Mouse (Mus musculus) kidney, postnatal 25 days (tissue): ENCODE results near the gene R3hcc1l.

Source experiments
- DNase-seq, 2 experiments: peaks; one replicate each; pipeline ENCODE4 v3.0.0; 2021; ENCODE audit warnings: mixed read lengths in 2 of 2

R3hcc1l gene

DNA sequence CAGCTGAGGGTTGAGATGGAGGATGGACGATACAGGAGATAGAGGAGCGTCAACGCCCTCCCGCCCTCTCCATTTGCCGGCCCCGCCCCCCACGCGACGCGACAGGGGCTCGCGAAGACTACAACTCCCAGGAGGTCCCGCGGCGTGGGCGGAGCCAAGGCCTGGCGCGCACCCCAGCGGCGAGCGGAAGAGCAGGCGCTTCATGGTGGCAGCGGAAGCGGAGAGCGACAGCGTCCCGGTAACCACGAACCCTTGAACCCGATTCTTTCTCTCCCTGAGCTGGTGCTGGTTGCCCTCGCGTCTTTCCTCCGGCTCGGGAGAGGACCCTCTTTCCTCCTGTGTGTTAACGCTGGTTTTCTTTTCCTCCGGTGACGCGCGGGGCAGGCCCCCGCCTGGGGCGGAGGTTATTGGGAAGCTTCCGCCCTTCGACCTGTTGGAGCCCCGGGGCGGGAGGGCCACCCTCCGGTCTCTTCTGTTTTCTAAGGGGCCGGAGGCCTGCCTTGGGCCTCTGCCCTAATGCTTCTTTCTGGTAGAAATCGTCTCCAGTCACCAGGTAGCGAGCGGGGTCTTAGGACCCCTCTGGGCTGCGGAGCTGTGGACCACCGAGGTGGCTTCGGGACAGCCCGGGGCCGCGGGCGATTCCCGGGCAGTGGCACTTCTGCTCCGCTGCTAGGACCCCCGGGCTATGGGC, at the start of gene R3hcc1l:
TSS of gene R3hcc1l (plus strand) at position 140 of the 691 bp plus-strand sequence.
- DNase-seq = peak; percentile 97

DNA sequence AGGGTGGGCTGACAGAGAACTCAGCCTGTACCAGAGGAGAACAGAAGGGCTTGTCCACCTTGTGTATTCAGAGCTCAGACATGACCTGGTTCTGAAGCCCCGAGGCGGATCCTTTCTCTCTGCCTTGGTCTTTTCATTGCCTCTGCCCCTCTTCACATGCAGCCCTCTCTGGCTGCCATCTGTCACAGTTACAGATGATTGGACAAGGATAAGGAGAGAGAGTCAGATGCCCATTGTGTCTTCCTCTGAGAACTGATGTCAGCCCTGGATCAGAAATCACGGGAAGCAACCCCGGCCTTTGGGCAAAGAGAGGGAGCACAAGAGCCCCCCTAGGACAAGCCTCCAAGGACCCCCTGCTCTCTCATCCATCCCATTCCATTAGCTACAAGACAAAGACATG, 47.0 kb upstream of the R3hcc1l start:
- DNase-seq = no peak

DNA sequence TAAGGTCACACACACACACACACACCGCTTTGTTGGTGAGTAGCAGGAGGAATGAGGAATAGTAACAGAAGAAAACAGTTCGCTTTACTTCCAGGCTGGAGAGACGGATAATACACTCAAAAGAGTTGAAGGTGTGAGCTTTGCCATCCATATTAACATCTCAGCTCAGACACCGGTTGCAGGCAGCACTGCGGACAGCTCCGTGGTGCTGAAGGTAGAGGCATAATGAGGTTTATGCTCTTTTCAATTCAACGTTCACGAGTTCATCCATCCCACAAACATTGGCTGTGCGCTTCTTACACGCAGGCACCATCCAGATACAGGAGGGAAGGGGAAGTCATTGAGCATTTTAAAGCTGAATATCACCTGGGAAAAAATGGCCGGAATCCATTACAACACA, 45.7 kb upstream of the R3hcc1l start:
- DNase-seq = peak in 1 of 2 experiments; percentile 14

DNA sequence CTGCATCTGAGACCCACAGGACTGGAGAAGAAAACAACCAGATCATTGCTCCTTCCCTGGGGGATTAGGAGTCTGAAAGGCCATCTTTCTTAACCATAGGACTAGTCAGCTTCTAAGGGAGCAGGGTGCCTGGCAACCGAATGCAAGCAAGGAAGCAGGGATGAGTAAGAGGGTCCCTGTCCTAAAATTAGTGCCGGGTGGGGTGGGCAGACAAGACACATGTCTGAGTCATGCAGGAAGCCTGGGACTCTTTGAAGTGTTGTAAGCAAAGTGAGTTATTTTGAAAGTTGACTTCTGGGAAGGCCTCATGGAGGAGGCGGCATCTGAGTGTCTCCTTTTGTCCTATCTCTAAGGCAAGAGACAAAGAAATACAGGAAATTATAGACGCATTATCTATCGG, 40.8 kb upstream of the R3hcc1l start:
- no peak for DNase-seq

DNA sequence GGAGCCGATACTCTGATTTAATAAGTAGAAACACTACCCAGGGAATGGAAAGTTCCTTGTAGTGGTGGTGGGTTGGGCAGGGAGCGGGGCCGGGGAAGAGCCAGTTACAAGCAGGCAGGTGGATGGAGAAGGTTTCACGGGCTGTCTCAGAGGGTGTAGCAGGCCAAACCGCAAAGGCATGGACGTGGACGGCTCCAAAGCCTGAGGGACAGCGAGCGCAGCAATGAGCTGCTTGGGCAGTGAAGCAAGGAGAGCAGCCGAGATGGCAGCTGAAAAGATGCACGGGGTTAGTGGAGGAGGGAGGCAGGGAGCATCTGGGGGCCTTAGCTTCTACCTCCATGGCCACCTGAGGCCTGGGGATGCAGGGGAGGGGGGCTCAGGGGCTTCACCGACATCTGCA, 40.3 kb upstream of the R3hcc1l start:
- no peak for DNase-seq

DNA sequence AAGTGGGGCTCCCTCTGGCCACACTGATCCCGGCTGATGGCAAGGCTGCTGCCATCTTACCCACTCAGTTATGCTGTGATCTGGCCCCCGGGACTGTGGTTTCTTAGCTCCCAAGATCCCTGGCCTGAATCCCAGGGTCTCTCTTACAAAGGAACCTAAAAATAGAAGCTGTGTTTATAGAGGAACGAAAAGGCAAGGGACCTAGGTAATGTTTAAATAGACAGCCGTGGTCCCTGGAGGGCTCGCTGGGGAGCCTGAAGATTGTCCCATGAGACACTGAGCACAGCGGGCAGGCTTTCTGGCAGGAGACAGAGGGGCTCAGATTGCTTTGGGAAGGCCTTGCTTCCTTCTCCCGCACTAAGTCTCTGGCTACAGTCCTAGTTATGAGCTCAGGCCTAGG, 33.1 kb upstream of the R3hcc1l start:
- DNase-seq = no peak

DNA sequence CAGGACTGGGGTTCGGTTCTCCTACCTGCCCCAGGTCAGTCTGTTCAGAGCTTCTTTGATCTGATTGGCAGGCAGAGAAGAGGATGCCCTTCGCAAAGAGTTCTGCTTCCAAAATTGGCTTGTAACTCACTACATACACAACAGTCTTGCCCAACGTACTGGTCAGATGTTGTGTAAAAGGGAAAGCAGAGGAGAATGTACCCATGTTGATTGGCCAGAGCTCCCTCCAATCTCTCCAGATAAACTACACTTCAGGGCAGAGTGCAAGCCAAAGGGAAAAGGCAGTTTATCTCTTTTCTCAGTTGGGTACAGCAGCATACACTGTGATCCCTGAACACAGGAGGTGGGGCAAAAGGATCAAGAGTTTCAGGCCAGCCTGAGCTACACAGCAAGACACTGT, 31.3 kb upstream of the R3hcc1l start:
- DNase-seq = no peak

DNA sequence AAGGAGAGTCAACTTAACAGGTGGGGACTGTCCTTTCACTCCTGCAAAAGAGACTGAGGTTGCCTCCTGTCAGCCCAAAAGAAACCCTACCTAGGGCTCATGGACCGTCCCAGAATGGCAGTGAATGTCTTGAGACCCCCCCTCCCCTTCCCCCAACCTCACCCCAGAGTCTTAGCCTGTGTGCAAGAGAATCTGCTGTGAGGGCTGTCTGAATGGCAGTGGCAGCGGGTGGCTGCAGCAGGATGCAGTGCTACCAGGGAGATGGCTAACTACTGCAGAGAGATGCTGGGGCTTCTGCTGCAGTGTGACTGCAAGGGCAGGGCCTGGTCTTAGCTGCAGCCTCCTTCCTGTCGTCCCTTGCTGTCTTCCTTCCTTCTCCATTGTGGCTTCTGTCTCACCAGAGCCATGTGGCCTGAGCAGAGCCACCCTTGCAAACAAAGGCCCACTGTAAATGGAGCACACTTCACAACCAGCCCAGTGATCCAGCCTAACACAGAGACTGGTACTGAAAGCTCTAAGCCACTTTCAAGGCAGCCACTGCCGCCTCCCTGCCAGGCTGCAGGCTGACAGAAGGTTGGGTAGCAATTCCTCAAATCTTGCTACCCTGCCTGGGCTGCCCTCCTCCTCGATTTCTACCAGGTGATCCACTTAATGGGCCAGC, 25.2 kb upstream of the R3hcc1l start:
- no peak for DNase-seq

DNA sequence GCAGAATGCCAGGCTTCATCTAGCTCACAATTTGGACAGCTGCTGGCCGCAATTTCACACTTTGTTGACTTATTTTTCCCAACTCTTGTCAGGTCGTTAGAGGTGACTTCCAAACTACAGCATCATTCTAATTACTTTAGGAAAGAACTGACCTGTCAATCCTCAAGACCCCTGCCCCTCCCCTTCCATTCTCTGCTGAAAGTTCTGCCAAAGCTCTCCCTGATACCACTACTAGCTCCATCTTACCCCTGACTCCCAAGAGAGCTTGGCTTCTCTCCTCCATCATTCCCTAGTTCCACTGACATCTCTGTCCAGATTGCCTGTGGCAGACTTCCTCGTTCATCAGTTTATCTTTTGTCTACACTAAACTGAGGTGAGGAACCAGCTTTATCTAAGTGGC, 14.4 kb upstream of the R3hcc1l start:
- no peak for DNase-seq

DNA sequence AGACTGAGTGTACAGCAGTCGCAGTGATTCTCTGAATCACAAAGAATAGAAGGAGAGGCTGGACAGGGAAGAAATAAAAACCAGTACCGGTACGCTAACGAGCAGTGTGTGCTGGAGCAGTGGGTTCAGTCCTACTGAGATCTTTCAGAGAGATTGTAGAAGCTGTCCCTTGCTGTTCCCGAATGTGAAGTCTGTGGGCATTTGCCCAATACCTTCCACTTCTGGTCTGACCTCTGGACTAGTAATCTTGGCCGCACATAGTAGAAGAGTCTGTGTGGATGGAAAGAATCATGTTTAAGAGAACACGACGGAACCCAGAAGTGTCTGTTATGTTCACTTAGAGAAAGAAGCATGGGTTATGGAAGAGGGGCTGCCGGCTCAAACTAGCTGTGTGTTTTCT, 8.9 kb upstream of the R3hcc1l start:
- DNase-seq = no peak

DNA sequence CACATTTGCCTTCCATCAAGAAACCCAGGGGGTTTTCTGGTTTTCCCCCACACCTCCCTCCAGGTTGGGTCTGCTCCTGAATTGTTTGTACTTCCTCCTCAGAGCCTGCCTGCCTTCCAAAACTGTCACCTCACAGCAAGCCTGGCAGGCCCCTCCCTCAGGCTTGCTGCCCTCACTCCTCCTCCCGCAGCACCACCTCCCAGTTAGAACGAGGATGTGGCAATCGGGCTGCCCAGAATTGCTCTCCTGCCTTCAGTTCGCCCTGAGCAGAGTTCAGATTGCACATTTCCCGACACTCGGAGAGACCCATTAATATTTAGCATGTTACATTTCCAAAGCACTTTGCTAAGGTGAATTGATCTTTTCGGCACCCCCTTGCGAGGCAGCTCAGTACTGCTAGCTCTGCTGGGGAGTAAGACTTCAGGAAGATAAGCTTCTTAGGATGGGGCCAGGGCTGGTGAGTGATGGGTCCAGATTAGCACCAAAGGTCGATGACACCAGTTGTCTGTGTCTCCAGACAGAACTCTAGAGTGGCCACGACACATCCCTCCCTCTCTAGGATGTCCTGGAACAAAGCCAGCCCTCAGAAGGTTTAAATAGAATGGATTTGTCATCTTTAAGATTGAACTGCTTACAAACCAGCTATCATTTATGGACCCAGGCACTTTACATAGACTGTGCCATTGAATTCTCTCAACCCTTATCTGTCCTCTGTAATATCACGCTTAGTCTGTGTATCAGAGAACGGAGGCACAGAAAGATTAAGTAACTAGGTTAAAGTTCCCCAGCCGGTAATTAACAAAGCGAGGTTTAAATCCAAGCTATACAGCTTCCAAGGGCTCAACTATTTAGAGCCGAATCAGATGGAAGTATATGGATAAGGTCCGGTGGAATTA, 8.0 kb upstream of the R3hcc1l start:
- peak; percentile 21 to 63 for DNase-seq

DNA sequence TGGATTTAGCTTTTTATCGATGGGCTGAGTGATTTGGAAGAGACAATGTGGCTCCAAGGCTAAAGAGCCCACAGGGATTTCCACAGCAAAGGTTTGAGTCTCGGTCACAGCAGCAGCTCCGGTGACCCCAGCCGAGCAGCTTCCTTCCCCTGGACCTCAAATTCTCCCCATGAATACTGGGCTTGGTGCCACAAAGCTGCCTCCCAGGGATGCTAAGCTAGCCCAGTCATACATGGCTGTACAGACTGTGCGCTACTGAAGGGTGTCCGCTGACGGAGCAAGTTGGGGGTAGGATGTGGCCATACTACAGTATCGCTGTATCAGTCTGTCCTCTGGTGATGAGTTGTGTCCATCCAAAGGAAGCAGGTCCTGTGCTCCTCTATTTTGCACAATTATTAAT, 2.9 kb upstream of the R3hcc1l start:
- DNase-seq = no peak

DNA sequence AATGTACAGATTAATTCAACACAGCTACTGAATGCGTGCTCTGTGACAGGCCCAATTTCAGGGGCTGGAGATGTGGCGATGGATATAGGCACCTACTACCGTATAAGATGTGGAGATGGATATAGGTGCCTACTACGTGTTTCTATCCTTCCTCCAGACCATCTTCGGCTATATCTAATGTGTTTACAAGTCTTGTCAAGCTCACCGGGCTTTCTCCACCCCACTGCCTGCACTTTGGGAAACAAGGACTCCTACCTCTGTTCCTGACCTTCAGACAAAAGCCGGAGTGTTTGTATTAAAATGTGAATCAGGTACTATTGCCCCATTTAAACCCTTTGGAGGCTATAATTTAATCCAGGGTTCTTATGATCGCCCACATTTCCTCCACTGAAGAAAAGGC, 2.4 kb upstream of the R3hcc1l start:
- no peak for DNase-seq

DNA sequence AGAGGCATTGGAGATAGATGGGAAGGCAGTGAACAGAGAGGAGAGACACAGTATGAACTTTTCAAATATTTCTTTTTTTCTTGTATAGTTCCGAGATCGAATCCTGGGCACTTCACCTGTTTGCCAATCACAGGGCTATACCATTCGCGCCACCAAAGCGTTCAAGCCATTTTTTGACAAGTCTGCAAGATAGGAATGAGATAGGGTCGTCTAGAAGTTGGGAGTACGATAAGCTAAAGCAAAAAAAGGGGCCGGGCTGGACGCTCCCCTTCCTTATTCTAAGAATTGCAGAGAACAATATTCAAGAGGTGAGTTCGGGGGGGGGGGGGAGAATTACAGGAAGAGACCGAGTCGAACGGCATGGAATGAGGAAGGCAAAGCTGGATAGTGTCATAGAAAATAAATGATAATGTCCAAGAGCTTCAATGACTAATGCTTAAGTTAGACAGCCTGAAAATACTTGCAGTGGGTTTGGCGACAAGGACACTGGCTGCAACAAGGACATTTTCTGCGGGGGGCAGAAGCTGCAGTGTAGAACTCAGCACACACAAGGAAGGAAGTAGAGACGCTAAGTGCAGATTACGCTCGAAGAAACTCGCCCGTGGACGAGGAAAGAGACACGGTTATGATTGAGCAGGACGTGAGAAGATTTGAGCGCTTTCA, 471 bp upstream of the R3hcc1l start:
- no peak for DNase-seq

DNA sequence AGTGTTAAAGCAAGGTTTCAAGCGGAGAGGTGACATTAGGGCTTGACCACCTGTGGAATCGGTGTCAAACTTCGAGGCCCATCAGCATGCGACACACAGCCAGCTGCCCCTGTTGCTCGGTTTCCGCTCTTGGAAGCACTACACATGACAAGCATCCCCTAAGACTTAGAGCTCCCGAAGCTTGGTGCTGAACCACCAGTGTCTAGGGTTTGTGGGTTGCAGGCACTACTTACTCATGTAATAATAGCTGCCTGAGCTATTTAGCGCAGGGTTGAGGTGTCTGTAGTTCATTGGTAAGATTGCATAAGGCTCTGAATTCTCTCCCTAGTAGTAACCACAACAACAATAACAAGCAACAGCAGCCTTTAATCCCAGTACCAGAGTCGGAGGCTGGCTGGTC, 1.2 kb downstream of the R3hcc1l start:
- no peak for DNase-seq

DNA sequence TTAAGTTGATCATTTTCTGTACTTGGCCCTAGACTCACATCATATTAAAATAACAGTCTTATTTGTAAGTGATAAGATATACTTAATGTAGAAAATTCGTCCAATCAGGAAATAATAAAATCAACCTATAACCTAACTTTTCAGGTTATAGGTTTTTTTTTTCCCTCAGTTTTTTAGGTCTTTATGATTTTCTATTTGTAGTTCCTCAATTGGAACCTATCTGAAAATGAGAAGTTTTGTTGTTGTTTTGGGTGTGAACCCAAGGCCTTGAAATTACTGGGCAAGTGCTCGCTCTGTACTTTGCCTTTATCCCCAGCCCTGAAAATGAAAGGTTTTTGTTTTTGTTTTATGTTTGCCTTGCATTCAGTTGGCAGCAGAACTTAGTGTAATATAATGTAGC, 6.1 kb downstream of the R3hcc1l start:
- DNase-seq = no peak

DNA sequence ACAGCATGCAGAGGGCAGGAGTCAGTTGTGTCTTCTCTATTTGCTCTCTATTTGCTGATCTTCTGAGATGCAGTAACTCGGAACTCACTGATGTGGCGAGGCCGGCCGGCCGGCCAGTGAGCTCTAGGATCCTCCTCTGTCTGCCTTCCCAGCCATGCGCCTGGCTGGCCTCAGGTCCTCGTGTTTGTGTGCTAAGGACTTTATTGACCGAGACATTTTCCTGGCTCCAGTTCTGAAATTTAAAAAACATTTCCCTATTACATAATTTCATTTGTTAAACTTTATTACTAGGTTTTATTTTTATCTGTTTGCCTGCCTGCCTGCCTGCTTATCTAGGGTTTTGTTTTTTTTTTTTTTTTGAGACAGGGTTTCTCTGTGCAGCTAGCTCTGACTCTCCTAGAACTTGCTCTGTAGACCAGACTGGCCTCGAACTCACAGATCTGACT, 11.5 kb downstream of the R3hcc1l start:
- peak; percentile 16 to 62 for DNase-seq

DNA sequence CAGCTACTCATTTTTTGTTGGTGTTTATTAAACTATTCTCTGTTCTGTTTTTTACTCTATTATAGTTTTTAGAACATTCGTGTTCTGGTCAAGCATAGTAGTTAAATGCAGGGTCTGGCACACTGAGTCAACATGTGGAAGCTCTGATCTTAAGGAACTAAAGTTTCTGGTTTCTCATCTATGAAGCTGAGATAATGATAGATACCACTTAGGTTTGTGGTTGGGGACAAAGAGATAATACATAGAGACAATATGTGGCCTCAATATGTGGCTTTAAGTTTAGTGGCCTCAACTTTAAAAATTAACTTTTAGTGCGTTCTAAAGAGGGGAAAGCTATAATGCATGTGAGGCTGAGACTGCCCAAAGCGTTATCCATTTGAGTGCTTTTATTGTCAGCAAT, 15.9 kb downstream of the R3hcc1l start:
- no peak for DNase-seq

DNA sequence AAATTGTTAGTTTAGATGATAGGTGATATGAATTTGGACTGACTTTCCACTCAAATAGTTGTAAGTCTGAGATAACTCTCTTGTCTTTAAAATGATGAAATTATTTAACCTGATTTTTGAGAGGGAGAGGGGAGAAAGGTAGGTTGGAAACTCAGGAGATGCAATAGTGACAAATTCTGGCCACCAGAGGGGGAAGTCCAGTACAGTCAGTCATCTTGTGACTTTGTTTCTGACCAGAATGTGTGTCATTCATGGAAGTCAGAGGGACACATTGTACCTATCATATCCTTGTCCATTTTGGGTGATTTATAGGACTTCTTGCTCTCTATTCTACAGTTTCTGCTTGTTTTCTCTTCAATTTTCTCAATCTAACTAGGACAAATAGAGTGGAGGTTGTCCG, 19.0 kb downstream of the R3hcc1l start:
- DNase-seq = no peak

DNA sequence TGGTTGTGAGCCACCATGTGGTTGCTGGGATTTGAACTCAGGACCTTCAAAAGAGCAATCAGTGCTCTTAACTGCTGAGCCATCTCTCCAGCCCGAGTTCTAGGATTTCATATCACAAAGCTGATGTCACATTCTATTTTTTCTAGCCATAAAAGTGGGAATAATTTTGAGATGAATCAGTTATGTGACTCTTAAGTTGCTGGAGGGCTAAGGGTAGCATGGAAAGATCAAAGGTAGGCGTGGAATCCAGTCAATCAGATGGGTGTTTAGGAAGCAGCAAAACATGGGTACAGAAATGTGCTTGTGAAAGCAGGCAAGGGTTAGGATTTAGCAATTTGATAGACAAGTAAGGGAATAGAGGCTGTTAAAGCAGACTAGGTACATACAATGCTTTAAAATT, 20.4 kb downstream of the R3hcc1l start:
- no peak for DNase-seq

DNA sequence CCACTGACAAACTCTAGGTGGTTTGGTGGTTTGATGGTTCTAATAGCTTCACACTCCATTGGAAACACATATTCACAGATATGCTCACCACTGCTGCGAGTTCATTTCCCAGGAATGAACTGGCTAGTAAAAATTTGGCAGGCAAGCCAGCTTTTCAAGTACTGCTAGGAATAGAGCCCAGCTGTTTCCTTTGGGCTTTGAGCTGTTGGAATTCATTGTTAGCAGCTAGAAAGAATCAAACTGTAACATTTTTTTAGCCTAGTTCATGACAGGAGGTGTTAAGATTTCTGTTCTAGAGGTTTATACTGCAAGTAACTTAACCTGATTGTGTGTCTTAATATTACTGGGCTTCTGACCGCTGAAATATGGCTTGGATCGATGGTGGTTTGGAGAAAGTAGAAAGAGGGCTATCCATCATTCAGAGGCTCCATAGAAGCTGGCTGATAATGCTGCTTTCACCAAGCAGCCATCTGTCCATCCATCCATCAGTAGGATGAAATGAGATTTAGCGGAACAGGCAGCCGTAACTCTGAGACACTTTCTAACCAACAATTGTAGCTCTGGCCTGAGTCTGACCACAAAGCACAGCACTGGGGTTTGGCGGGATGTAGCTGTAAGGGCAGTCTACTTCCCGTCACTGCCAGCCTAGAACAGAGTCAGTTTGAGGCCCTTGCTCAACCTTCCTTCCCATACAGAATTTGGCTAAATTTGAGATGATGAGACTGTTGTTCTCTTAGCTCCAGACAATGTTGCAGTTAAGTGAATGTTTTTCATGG, 21.0 kb downstream of the R3hcc1l start:
- DNase-seq = peak in 1 of 2 experiments; percentile 16

DNA sequence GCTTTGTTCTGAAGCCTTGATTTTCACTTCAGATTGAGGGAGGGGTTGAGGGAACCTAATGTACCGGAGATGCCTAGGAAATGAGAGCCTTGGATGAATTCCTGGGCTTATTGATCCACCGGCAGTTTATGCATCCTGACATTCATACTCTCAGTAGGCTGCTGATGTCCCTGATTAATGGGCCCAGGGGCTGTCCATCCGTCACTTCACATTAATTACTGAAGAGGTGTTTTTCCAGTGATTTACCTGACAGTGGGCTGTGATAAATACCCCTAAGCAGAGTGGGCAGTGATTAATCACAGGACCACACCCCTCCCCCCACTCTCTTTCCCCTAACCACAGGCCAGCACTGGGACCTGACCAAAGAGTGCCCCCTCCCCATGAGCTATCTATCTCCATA, 22.1 kb downstream of the R3hcc1l start:
- no peak for DNase-seq
